Comparison of ENCODE assay signal across 13 mouse cellular contexts in genomic region chr9:77766218-77766617, GRCm38 (mm10).
"Had no signal": no experiment of that assay in that cellular context is flagged by ENCODE, and none has a peak within 500 bp of the region (broad histone marks: within the 10 kb centered on the region; RNA-seq: fewer than 3 reads in every experiment).

No protein-coding gene starts in this region.

- H3K27me3 ChIP-seq: midbrain, embryonic 13.5 days; neural tube, embryonic 15.5 days had no signal

- ATAC-seq: hindbrain, embryonic 16.5 days; inflammation-experienced regulatory T-cells, adult 6 months; intestine, postnatal 0 days; midbrain, embryonic 13.5 days had no signal

- H3K27ac ChIP-seq: layer of hippocampus, adult 2 months; liver, embryonic 14.5 days; midbrain, embryonic 13.5 days; neural tube, embryonic 15.5 days had no signal

- H3K9me3 ChIP-seq: midbrain, embryonic 13.5 days; neural tube, embryonic 15.5 days had no signal

- H3K9ac ChIP-seq: liver, embryonic 14.5 days; midbrain, embryonic 13.5 days; neural tube, embryonic 15.5 days had no signal

- DNase-seq: kidney, postnatal 14 days; lung, adult 2 months; right cerebral cortex, adult 18-20 months; right cerebral cortex, postnatal 25 days; thymus, postnatal 36 days had no signal

- H3K4me2 ChIP-seq: midbrain, embryonic 13.5 days; neural tube, embryonic 15.5 days had no signal

- H3K4me3 ChIP-seq: layer of hippocampus, adult 2 months; midbrain, embryonic 13.5 days; myocyte; neural tube, embryonic 15.5 days had no signal
